Mouse (Mus musculus) kidney, adult 11 months (tissue): Measurements from ENCODE around the gene Tpcn2.

ENCODE experiments used
- DNase-seq: peaks from one replicate; pipeline ENCODE4 v3.0.0; 2022

Tpcn2 gene

GRCm38 (mm10) chr7:145283487-145284187 lies at the start of gene Tpcn2:
Tpcn2 (minus strand) TSS chr7:145284011.
- peak; percentile 94 for DNase-seq

GRCm38 (mm10) chr7:145332376-145333041 lies 48.7 kb upstream of the Tpcn2 start:
- no peak for DNase-seq

GRCm38 (mm10) chr7:145330641-145331040 lies 46.8 kb upstream of the Tpcn2 start:
- no peak for DNase-seq

GRCm38 (mm10) chr7:145329982-145330381 lies 46.2 kb upstream of the Tpcn2 start:
- DNase-seq = no peak

- no peak for DNase-seq
Observed at GRCm38 (mm10) chr7:145325697-145326096, 41.9 kb upstream of the Tpcn2 start.

GRCm38 (mm10) chr7:145323607-145324006 lies 39.8 kb upstream of the Tpcn2 start:
- no peak for DNase-seq

GRCm38 (mm10) chr7:145319481-145319880 lies 35.7 kb upstream of the Tpcn2 start:
- DNase-seq = no peak

- no peak for DNase-seq
Observed at GRCm38 (mm10) chr7:145317522-145317921, 33.7 kb upstream of the Tpcn2 start.

- no peak for DNase-seq
Observed at GRCm38 (mm10) chr7:145314785-145315411, 31.1 kb upstream of the Tpcn2 start, which contains the start of gene Mrgprd. Mrgprd (plus strand) TSS chr7:145314835.

- no peak for DNase-seq
Observed at GRCm38 (mm10) chr7:145312137-145312536, 28.3 kb upstream of the Tpcn2 start.

GRCm38 (mm10) chr7:145310526-145310925 lies 26.7 kb upstream of the Tpcn2 start:
- no peak for DNase-seq

- DNase-seq = no peak
Observed at GRCm38 (mm10) chr7:145309877-145310276, 26.1 kb upstream of the Tpcn2 start.

- DNase-seq = no peak
Observed at GRCm38 (mm10) chr7:145308866-145309265, 25.1 kb upstream of the Tpcn2 start.

- DNase-seq = no peak
Observed at GRCm38 (mm10) chr7:145308061-145308675, 24.4 kb upstream of the Tpcn2 start.

GRCm38 (mm10) chr7:145307636-145308035 lies 23.8 kb upstream of the Tpcn2 start:
- no peak for DNase-seq

GRCm38 (mm10) chr7:145304153-145304552 lies 20.3 kb upstream of the Tpcn2 start:
- no peak for DNase-seq

- DNase-seq = peak; percentile 58
Observed at GRCm38 (mm10) chr7:145302488-145303285, 18.9 kb upstream of the Tpcn2 start.

- DNase-seq = no peak
Observed at GRCm38 (mm10) chr7:145301341-145302005, 17.7 kb upstream of the Tpcn2 start.

- no peak for DNase-seq
Observed at GRCm38 (mm10) chr7:145301008-145301340, 17.2 kb upstream of the Tpcn2 start.

GRCm38 (mm10) chr7:145300321-145301007 lies 16.7 kb upstream of the Tpcn2 start, which contains the start of gene Mrgprf:
Mrgprf (plus strand) TSS chr7:145300828.
- no peak for DNase-seq

- no peak for DNase-seq
Observed at GRCm38 (mm10) chr7:145299562-145300320, 15.9 kb upstream of the Tpcn2 start.
